Mouse (Mus musculus): ENCODE measurements around the gene Drc7. TPM values are rescaled to one million over a fixed set of nuclear protein-coding genes. Genes with fewer than 3 reads are reported as not detected.
A peak's percentile ranks its signal among the peaks of the same experiment; 100 is the strongest.
"Not testable (repeated sequence)": the region's sequence is repeated elsewhere in the genome, so short reads cannot be mapped to it uniquely, and the experiment has no call there.

The Drc7 gene
- polyA plus RNA-seq (2012; rRNA removed) = 1.7 and 3.5 TPM in 2 replicates

- no peak for DNase-seq (ENCODE audit: low read depth)
Observed at GRCm38 (mm10) chr8:95054927-95055510, at the start of gene Drc7. TSS of gene Drc7 (plus strand) at chr8:95055103.

GRCm38 (mm10) chr8:95012442-95012919, 42.4 kb upstream of the Drc7 start:
- DNase-seq (ENCODE audit: low read depth) = no peak

- DNase-seq (ENCODE audit: low read depth) = no peak
Observed at GRCm38 (mm10) chr8:95015866-95016265, 39.0 kb upstream of the Drc7 start.

GRCm38 (mm10) chr8:95016684-95017083, 38.2 kb upstream of the Drc7 start:
- no peak for DNase-seq (ENCODE audit: low read depth)

GRCm38 (mm10) chr8:95017451-95017850, 37.5 kb upstream of the Drc7 start, which contains the start of gene Adgrg3:
TSS of gene Adgrg3 (plus strand) at chr8:95017692.
- DNase-seq (ENCODE audit: low read depth) = no peak

- DNase-seq (ENCODE audit: low read depth) = no peak
Observed at GRCm38 (mm10) chr8:95017969-95018635, 36.8 kb upstream of the Drc7 start.

- DNase-seq (ENCODE audit: low read depth) = peak; percentile 23
Observed at GRCm38 (mm10) chr8:95020293-95020777, 34.6 kb upstream of the Drc7 start.

GRCm38 (mm10) chr8:95020821-95021220, 34.1 kb upstream of the Drc7 start:
- DNase-seq (ENCODE audit: low read depth) = no peak

GRCm38 (mm10) chr8:95023201-95023600, 31.7 kb upstream of the Drc7 start:
- no peak for DNase-seq (ENCODE audit: low read depth)

- DNase-seq (ENCODE audit: low read depth) = no peak
Observed at GRCm38 (mm10) chr8:95024387-95024786, 30.5 kb upstream of the Drc7 start.

- DNase-seq (ENCODE audit: low read depth) = no peak
Observed at GRCm38 (mm10) chr8:95025421-95025820, 29.5 kb upstream of the Drc7 start.

- DNase-seq (ENCODE audit: low read depth) = not testable (repeated sequence)
Observed at GRCm38 (mm10) chr8:95028391-95028790, 26.5 kb upstream of the Drc7 start.

- no peak for DNase-seq (ENCODE audit: low read depth)
Observed at GRCm38 (mm10) chr8:95037106-95037925, 17.6 kb upstream of the Drc7 start.

- DNase-seq (ENCODE audit: low read depth) = no peak
Observed at GRCm38 (mm10) chr8:95041883-95042784, 12.8 kb upstream of the Drc7 start.

GRCm38 (mm10) chr8:95044811-95045210, 10.1 kb upstream of the Drc7 start:
- no peak for DNase-seq (ENCODE audit: low read depth)

- DNase-seq (ENCODE audit: low read depth) = no peak
Observed at GRCm38 (mm10) chr8:95046982-95047381, 7.9 kb upstream of the Drc7 start.

- DNase-seq (ENCODE audit: low read depth) = no peak
Observed at GRCm38 (mm10) chr8:95047884-95048680, 6.8 kb upstream of the Drc7 start.

GRCm38 (mm10) chr8:95049636-95050035, 5.3 kb upstream of the Drc7 start:
- no peak for DNase-seq (ENCODE audit: low read depth)

- no peak for DNase-seq (ENCODE audit: low read depth)
Observed at GRCm38 (mm10) chr8:95054438-95054837, 465 bp upstream of the Drc7 start.

GRCm38 (mm10) chr8:95056414-95056813, 1.5 kb downstream of the Drc7 start:
- no peak for DNase-seq (ENCODE audit: low read depth)
